Mouse (Mus musculus): ENCODE measurements at regions not wholly inside any gene's neighbourhood (a gene's known extent, or its start where the extent isn't known, plus 50 kb on each side); places are given as distances from the start of the nearest gene placed in this dataset.
A peak's percentile ranks its signal among the peaks of the same experiment; 100 is the strongest.
"Not testable (repeated sequence)": the region's sequence is repeated elsewhere in the genome, so short reads cannot be mapped to it uniquely, and the experiment has no call there.

DNA sequence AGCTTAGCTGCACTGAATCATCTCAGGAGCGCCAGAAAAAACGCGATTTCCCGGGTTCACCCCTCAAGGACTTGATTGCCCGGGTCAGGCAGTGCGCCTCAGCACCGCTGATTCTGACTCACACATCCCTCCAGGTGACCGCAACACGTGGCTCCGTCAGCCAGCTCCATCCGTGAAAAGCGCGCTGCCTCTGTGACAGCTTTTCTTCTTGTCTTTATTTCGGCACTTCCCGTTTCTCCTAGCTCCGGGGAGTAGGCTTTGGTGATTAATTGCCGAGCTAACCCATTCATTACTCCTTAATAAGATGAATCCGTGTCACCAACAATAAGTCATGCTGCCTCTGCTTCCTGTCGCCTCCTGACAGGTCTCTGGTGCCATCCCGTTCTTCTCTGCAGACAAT is 108.6 kb downstream of the Katnal1 start:
- no peak for DNase-seq

DNA sequence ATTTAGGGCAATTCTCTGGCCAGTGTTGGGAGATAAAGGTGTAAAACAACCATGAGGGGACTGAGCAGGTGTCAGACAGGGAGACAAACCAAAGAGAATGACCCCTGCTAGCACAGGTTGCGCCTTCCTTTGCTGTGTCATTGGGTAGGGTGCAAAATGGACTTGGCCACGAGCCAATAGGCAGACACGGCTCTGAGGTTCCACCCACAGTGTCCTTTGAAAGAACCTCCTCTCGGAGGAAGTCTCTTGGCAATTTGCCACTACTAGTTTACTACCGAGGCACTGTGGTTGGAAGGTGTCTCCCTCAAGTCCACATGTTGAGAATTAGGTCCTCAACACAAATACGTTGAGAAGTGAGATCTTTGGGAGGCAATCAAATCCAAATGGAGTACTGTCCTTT is 109.7 kb downstream of the Katnal1 start:
- peak; percentile 50 for DNase-seq

DNA sequence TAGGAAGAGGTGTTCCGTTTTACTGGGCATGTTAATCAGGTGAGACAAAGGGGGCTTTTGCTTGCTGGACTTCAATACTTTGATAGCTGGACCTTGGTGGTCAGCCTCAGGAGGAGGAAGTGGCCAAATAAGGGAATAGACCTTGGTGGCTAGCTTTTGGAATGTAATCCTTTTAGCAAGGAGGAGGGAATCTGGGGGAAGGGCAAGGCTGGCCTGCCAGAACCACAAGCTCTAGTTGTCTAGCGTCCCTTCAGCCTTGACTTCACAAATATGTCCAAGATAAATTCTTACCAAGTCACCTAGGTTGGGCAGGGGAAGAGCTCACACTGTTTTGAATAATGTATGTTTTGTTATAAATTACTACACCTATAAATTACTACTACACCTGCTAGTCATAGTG is 110.4 kb downstream of the Katnal1 start:
- DNase-seq = no peak

DNA sequence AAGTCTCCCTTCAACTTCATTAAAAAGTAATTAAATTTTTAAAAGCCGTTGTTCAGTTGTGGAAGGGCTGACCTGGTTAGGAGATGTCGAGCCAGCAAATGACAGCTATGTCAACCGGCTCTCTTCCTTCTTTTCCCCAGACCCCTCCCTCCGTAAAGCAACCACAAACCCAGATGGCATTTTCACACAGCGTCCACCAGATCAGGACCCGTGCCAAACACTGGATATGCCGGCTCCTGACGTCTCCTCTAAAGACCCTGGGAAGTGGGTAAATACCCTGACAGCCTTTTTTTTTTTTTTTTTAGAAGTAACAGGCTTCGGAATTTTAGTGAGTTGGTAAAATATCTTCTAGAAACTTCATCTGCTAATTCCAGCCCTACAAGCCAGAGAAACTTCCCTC is 116.3 kb downstream of the Katnal1 start:
- DNase-seq = no peak

DNA sequence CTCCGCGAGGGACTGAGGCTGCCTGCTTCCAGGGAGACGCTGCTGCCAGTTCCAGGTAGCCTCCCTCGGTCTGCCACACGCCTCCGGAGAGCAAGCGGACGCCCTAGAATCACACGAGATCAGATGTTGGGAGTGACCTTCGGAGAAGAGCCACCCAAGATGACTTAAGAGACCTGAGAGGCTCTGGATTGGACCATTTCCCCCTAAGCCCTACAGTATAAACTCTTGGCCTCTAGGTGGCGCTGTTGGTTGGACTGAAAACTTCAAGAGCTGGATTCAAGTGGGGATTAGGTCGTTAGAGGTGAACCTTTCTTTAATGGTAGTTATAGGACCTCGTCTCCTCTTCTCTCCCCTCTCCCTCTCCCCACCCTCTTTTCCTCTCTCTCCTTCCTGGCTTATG is 117.1 kb downstream of the Katnal1 start:
- DNase-seq = peak; percentile 75

DNA sequence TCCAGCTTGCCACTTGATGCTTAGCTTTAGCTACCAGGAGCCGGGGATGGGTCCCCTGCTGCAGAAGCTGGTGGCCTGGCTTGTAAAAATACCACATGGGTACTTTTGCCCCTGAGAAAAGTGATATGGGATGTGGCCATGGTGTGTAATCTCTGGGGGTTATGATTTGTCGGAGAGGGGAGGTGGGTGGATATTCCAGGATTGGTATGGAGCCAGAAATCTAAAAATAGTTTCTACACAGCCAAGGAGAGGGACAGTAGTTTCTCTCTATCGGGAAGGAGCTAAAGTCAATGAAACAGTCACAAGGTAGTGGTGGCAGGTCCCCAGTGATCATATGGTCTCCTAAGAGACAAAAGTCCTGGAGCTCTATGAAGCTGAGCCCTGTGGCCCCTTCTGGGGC is 119.6 kb downstream of the Katnal1 start:
- no peak for DNase-seq

DNA sequence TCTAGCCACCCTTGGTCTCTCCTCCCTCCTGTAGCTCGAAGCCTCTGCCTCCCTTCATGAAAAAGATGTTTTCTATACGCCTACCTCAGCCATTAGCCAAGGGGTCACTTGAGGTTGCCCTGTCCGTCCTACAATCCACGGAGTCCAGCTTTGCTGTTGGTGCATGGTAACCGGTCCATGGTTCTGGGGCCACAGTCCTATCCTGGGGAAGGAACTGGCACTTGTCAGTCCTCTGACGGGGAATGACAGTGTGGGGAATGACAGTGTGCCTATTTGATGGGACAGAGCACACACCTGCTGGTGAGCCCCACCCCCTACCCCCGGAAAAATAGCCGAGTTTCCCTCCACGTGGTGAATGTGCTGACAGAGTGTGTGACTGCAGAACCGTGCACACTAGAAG is 120.1 kb downstream of the Katnal1 start:
- DNase-seq = no peak

DNA sequence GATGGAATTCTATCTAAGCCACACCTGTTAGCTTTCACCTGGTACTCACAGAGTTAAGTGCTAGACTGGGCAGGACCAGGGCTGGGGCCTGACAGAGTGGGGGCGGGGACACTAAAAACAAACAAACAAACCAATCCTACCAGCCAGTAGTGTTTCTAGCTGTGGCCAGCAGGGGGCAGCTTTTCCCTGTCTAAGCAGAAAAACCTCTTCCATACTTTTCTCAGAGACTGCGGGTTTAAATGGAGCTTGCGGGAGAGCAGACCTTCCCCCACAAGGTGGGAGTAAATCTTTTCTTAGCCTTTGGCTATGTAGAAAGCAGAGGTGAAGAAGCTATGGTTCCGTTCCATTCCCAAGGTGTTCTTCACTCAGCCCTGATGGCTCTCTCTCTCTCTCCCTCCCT is 120.7 kb downstream of the Katnal1 start:
- DNase-seq = peak; percentile 73

DNA sequence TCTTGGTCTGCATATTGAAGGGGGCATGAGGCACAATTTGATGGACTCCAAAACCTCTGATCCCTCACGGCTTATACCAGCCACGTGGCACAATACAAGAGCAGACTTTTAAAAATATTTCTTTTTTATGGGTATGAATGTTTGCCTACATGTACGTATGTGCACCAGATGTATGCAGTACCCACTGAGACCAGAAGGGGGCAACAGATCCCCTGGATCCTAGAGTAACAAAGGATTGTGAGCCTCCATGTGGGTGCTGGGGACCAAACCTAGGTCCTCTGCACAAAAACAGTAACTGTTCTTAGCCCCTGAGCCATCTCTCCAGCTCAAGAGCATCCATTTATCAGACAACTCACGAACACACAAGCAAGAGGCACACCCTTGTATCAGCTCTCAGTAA is 121.5 kb downstream of the Katnal1 start:
- no peak for DNase-seq

DNA sequence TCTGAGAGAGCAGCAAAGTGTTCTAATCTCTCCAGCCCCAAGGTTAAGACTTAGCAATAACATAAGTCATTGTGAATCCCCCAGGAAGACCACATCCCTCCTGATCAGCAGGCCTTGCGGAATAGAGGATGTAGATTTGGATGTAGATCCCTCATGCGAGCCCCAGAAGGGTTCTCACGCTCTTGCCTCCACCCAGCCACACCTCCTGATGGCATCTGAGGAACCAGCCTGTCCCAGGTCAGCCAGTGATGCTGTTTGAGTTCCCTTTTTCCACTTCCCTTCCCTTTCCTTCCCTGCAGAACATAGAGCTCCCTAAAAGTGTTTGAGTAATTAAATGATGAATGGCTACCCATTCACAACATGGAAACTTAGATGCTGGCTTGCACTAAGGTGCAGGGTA is 124.1 kb downstream of the Katnal1 start:
- no peak for DNase-seq

DNA sequence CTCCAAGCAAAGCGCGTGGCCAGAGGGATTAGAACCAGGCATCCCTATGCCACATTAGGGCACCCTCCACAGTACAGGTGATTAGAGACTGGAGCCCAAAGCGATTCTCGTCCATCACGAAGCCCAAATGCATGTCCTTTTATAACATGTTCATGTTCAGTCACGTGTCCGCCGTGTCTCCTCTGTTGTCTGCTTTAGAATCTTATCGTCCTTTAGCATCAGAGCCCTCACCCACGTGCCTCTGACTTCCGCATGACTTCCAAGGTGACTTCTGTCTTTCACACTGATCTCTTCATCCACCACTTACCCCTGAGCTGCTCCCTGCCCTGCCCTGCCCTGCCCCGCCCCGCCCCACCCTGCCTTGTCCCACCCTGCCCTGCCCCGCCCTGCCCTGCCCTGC is 125.3 kb downstream of the Katnal1 start:
- no peak for DNase-seq

DNA sequence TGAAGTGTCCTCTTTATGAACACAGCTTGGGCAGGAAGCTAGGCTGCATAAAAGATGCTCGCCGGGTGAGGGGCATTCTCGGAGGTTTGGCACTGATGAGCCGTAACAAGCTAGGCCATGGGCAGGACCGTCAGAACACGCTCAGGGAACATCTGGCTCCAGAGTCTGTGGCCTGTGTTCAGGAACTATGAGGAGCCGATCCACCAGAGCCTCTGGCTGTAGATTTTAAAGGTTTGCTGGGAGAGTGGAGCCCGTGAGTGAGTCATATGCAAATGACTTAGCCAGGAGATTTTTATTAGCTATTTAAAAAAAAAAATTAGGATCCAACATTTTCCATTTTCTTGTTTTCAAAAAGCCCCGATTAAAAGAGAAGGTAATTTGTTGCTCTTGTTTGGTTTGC is 126.4 kb downstream of the Katnal1 start:
- no peak for DNase-seq

DNA sequence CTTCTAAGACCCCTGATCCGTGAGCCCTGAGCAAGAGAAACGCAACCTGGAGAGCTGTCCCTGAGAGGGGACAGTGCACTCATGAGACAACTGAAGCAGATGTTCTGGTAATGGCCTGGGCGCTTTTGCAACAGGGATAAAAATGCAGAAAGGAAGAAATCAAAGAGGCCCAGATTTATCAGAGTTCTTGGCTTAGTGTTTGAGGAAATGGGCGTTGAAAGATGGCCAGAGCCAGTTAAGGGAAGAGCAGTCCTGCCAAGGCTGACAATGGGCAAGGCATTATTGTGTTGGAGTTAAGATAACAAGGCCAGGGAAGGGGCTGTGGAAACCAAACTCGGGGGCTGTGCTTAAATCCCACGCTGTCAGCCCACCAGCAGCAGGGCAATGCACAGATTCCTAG is 130.6 kb downstream of the Katnal1 start:
- DNase-seq = no peak

DNA sequence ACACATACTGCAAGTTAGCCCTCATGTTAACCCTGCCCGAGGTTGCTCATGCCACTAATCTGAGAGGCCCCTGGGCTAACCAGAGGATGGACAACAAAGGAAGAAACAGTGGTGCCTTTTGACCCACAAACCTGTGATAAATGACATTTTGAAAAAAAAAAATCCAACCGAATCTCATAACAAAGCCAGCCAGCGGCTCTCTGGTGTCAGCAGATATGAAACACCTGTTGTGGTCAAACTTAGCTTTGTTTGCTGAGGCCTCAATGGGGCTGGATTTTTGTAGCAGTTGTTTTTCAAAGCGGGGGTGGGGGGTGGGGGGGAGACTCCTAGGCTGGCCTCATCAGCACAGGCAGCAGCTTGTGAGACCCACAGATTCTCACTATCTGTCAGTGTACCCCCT is 133.0 kb downstream of the Katnal1 start:
- no peak for DNase-seq

DNA sequence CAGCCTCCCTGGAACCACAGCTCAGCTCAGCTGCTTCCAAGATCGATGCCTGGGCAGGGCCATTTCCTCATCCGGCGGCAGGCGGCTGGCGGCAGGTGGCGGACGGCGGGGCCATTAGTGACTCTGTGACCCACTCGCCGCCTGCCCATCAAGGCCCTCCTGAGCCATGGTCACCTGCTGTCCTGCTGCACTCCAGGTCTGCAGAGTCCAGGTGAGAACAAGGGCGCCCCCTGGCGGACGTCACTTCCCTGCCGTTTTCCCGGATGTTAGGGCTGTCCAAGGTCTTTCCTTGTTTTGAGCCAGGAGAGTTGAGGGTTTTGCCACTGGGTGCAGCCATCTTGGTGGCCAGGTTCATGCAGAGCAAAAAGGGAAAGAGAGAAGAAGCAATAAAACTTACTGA is 134.7 kb downstream of the Katnal1 start:
- peak; percentile 76 for DNase-seq

DNA sequence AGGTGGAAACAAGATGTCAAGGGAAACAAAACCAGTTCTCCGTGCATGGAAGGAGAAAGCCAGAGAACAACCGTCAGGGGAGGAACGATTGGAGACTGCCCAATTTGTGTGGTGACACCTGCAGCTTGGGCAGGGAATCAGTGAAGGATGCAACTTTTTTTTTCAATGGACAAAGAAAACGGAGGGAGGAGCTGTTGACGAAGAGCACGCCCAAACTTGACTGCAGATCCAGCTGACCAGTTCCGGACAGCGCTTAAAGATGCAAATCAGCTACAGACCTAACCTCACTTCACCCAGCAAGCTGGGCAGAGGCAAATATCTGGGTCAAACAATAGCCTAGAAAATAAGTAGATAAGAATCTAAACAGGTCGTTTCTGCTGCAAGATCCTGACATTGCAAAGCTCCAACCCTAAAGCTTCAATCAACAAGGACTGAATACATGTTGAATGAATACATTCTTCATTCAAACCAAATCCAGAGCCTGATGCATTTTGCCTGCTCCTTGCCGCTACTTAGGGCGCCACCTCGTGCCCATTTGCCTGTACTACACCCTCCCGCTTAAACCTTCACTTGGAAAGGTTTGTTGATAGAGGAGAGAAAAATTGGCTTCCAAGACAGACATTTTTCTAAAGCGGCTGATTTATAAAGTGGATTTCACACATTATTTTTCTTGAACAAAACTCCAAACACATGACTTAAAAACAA is 136.2 kb downstream of the Katnal1 start:
- peak; percentile 82 for DNase-seq

DNA sequence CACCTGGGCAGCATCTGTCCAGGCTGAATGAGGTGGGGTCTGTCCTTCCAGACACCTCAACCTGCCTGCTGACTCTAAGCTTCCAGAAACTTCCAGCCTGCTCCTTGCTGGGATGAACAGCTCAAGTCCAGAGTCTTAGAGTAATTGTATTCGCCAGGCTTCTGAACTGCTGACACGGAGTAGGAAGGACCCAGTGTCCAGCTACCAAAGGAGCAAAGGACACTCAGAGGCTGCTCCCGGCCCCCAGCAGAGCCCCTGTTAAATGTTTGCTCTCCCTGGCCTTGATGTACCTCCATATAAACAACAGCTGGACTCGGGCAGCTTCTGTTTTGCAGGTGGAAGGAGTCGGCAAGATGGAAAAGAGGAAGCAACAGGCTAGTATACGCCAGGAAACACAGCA is 137.5 kb downstream of the Katnal1 start:
- DNase-seq = no peak

DNA sequence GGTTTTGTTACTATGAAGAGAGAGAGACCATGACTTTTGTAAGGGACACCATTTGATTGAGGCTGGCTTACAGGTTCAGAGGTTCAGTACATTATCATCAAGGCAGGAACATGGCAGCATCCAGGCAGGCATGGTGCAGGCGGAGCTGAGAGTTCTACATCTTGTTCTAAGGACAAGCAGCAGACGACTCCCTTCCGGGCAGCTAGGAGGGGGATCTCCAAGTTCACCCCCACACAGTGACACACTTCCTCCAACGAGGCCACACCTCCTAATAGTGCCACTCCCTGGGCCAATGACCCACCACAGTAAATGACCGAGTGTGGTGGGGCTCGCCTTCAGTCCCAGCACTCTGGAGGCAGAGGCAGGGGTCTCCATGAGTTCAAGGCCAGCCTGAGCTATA is 138.8 kb downstream of the Katnal1 start:
- DNase-seq = not testable (repeated sequence)

DNA sequence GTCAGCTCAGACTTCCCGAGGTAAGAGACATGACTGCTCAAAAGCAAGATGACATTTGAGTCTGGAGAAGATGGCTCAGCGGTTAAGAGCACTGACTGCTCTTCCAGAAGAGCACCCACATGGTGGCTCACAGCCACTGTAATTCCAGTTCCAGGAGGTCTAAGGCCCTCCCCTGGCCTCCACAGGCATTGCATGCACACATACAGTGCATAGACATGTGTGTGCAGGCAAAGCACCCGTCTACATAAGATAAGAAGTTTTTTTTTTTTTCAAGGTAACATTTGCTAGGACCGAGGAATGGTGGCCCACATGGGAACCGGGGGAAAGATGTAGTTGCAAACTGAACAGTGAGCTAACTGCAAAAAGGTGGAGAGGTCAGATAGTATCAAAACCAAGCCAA is 139.3 kb downstream of the Katnal1 start:
- DNase-seq = no peak

DNA sequence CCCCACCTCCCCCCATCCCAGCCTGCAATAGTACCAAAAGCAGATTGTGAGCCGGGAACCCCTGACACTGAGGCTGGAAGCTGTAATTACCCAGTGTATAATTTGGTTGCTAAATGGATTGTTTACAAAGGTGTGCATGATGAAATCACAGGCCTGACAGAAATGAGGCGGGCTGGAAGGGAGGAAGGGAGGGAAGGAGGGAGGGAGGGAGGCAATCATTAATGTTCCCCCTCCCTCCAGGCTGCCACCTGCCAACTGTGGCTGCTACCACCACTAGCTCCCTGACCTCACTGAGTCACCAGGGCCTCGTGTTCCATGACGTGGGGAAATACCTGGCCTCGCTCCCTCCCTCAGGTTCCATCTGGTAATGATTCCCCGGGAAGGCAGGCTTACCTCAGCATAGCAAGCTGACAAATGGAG is 140.0 kb downstream of the Katnal1 start:
- peak; percentile 29 for DNase-seq

DNA sequence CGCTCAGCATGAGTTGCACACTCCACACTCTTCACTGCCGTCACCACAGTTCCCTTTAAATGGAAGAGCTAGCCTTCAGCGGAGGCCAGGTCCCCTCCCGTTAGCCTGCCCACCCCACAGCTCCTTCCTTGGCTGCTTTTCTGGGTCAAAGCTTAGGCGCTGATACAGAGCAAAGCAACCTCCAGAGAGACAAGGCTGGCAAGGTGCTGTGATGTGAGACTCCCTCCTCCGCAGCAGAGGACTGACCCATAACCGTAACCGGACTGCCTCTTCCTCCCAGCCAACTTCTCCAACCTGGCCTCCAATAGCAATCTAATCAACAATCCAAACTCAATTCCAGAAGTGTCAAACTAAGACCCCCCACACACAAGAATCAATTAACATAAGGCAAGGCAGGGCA is 140.4 kb downstream of the Katnal1 start:
- DNase-seq = no peak

DNA sequence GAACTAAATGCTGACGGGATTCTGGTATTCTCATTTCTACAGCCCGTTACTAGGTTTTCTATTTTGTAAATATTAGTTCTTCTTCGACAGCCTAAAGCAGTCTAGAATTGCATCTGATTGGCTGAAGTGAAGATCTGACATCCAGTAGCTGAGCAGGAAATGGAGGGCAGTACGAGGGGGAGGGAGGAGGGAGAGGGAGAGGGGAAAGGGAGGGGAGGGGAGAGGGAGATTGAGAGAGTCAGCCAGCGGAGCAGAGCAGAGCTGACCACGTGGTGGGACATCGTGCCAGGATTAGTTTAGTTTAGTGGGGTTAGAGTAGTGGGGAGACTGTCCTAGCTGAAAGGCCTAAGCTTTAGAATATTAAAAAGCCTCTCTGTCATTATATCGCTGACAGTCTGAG is 141.8 kb downstream of the Katnal1 start:
- DNase-seq = peak; percentile 46

DNA sequence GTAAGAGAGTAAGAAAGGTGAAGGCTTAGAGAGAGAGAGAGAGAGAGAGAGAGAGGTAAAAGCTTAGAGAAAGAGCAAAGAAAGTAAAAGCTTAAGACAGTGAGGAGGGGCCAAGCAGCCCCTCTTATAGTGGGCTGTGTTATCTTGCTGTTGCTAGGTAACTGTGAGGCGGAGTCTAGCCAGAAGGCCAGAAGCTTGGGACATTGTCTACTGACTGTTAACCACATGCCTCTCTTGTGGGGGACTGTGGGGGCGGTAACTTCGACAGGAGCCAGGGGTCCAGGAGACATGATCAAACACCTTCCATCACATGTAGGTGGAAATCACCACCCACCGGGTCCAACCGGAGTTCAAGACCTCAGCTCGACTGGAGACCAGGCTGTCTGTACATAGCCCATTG is 148.0 kb downstream of the Katnal1 start:
- not testable (repeated sequence) for DNase-seq

DNA sequence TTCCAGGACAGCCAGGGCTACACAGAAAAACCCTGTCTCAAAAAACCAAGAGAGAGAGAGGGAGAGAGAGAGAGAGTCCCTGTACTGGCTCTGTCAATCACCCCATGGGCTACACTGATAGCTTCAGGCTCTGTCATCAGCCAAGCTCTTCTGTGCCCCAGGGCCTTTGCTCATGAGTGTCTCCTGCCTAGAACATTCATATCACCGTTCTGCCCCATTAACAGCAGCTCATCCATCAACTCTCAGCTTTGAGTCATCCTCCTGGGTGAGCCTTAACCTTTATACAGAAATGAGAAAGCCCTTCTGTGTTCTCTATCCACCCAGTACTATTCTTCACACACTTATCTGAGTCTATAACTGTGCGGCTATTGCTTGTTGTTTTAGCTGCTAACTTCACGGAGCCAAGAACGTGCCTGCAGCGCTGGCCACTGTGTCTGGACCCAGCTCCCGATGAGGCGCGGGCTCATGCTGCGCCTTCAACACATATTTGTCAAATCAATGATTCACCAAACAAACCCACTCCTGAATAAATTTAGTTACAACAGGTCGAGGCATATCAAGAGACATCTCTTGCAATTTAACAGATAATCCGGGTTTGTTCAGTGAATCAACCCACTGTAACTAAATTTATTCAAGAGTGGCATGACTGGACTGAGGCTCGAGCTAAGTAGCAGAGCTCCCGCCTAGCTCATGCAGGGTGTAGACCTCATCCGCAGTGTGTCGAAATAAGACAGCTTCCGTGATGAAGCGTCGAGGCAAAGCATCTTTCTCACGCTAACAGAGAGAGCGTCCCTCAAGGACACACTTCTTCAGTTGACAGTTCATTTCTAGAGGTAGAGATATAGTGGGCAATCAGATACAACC is 152.1 kb downstream of the Katnal1 start:
- no peak for DNase-seq

DNA sequence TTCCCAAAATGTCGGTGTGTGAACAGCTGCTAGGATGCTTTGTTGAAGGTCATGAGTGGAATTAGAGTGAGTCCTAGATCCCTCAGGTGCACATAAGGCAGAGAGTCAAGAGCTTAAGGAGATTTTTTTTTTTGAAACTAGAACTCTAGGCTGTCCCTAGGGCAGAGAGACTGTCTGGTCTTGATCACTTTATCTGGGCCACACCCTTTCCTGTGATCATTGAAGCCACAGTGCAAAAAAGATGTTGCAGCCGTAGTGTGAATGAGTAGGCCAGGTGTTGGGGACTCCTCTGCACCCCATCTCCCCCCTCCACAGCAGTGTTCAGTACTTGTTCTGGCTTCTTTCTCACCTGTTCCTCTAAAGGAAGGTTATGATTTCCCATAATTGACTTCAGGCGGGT is 153.9 kb downstream of the Katnal1 start:
- DNase-seq = no peak

All from liver (tissue).